Mouse (Mus musculus) kidney, embryonic 14.5 days (tissue): ENCODE measurements around the gene AL607142.1. TPM values are rescaled to one million over a fixed set of nuclear protein-coding genes. Genes with fewer than 3 reads are reported as not detected.

Source experiments
- ATAC-seq: fragments of 200-750 bp; cut with Nextera tagmentation; 2 replicates; pipeline ENCODE4 v1.8.0; 2017; ENCODE audit warnings: moderate number of reproducible peaks, mild to moderate bottlenecking, moderate TSS enrichment, moderate library complexity; ENCODE audit not compliant: low FRiP score, low TSS enrichment
- H3K27ac ChIP-seq: fragments of 300-500 bp; sonication (generic); 2 replicates; pipeline ENCODE4 v1.5.1; 2014; ENCODE audit warnings: low read depth, mild to moderate bottlenecking, low read length, moderate library complexity, mixed read lengths
- H3K27me3 ChIP-seq: fragments of 300-500 bp; sonication (generic); 2 replicates; pipeline ENCODE4 v1.6.1; 2014; ENCODE audit warnings: mild to moderate bottlenecking, low read length; ENCODE audit not compliant: control insufficient read depth, insufficient read depth
- H3K36me3 ChIP-seq: fragments of 300-500 bp; sonication (generic); 2 replicates; pipeline ENCODE4 v1.6.1; 2014; ENCODE audit warnings: low read length, mixed read lengths; ENCODE audit not compliant: control insufficient read depth, insufficient read depth
- H3K4me1 ChIP-seq: fragments of 300-500 bp; sonication (generic); 2 replicates; pipeline ENCODE4 v1.6.1; 2014; ENCODE audit warnings: low read length, mixed read lengths; ENCODE audit not compliant: control insufficient read depth, insufficient read depth
- H3K4me2 ChIP-seq: fragments of 300-500 bp; sonication (generic); replicated peaks from 2 replicates; pipeline ENCODE4 v1.6.1; 2014; ENCODE audit warnings: low read depth, mild to moderate bottlenecking, low read length
- H3K4me3 ChIP-seq: fragments of 300-500 bp; sonication (generic); 2 replicates; pipeline ENCODE4 v1.5.1; 2014; ENCODE audit warnings: mild to moderate bottlenecking, low read length
- H3K9ac ChIP-seq: fragments of 300-500 bp; sonication (generic); 2 replicates; pipeline ENCODE4 v1.6.1; 2014; ENCODE audit warnings: low read depth, mild to moderate bottlenecking, low read length, moderate library complexity
- H3K9me3 ChIP-seq: fragments of 300-500 bp; sonication (generic); 2 replicates; pipeline ENCODE4 v1.6.1; 2016; ENCODE audit warnings: low read length; ENCODE audit not compliant: control insufficient read depth
- WGBS: fragments of 180-500 bp; shearing (Covaris S2); extraction: QIAGEN DNeasy Blood & Tissue Kit; methylation state at CpG from one replicate; pipeline ENCODE4 v1.1.7; 2014; 5-methylcytosine and 5-hydroxymethylcytosine counted together
- polyA plus RNA-seq: library from polyadenylated mRNA; unstranded; fragments of >200 nt; fragmentation: Nextera tagmentation; extraction: Ambion mirVana; gene quantifications from 2 replicates; pipeline ENCODE4 v1.2.1, GENCODE M21; 2014

AL607142.1 gene
- polyA plus RNA-seq, 1 experiment from 2014 or later: not detected

DNA sequence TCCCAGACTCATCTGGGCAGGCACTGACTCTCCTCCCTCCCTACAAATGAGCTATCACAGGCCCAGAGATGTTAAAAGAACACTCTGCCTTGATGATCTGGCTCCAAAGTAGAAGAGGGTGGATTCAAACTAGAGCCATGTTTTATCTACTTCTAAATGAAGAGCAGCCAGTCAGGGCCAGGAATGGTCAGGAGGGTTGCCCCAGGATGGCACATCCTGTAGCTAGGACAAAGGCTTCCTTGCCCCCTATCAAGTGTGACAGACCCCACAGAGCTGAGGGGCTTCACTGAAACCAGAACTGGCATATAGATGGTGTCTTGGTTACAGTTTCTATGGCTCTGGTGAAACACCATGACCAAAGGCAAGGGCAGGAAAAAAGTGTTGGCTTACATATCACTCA, 12.3 kb upstream of the AL607142.1 start:
- Histone ChIP-seq H3K4me2 (no peak overlapping the region), H3K4me3 (no peak overlapping the region), H3K27me3 (no peaks in the 10 kb centered on the region), H3K36me3 (no peaks in the 10 kb centered on the region), H3K27ac (no peak overlapping the region), H3K9me3 (no peaks in the 10 kb centered on the region), H3K9ac (no peak overlapping the region), H3K4me1 (no peaks in the 10 kb centered on the region)
- no peak for ATAC-seq

DNA sequence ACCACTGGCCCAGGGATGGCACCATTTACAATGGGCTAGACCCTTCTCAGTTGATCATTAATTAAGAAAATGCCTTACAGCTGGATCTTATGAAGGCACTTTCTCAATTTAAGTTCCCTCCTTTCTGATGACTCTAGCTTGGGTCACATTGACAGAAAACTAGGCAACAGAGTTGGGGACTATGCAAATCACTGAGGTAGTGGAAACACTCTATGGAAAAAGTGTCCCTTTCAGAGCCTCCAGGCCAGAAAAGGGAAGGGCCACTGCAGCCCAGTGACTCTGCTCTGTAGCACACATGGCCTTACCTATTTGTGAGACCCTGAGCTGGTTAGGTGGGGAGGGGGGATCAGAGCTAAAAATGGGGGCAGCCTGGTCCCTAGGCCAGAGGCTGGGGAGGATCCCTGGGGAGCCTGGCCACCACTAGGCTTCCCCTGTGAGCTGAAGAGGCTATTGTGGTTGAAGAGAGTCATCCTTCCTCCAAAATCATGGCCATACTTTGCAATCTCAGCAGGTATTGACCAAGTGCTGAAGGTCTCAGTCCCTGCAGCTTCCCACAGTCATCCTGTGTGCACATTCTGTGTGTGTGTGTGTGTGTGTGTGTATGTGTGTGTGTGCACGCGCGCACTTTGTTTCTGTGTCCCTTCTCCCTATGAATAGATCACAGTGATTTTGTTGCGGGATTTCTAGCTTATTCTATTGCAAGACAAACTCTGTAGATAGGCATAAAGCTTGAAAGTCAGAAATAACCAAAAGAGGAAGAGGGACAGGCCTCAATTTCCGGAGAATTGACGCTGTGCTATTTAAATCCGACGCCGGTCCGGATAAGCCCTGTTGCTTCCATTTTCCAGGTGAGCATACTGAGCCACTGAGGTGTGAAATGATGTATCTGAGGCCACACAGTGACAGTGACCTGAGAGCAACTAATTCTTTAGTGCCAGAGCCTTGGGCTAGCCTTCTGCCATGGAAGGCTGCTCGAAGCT, 11.5 kb upstream of the AL607142.1 start:
- ATAC-seq: no peak
- no peaks in the 10 kb centered on the region for H3K9me3 ChIP-seq

DNA sequence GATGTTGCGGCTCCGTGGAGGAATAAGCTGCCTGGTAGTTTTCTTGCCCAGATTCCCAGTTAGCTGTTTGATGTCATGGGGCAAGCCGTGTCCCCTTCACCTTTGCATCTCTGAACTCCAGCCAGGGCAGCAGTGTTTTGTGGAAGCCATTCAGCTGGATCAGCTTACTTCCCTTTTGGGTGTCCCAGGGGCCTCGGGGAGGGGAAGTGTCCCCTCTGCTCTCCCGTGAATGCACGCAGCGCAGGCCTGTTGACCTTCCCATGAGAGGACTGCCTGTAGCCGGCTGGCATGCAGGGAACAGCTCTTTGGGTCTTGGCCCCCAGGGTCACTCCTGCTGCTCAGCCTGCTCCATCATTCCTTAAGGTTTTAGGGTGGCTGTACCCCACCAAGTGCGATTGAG, 10.7 kb upstream of the AL607142.1 start:
- Histone ChIP-seq H3K9ac (no peak overlapping the region), H3K4me2 (no peak overlapping the region), H3K4me3 (no peak overlapping the region), H3K36me3 (no peaks in the 10 kb centered on the region), H3K27me3 (no peaks in the 10 kb centered on the region), H3K27ac (no peak overlapping the region), H3K9me3 (no peaks in the 10 kb centered on the region), H3K4me1 (no peaks in the 10 kb centered on the region)
- no peak for ATAC-seq
- WGBS: 47% methylated on average over 9 of the region's 9 CpGs

More for the DNA sequence above, 11.5 kb upstream of the AL607142.1 start:
- H3K27ac ChIP-seq: no peak overlapping the region
- H3K36me3 ChIP-seq: no peaks in the 10 kb centered on the region
- 87% methylated on average over 11 of the region's 11 CpGs for WGBS
- H3K4me3 ChIP-seq: no peak overlapping the region
- H3K4me1 ChIP-seq: no peaks in the 10 kb centered on the region
- H3K4me2 ChIP-seq: no peak overlapping the region
- H3K9ac ChIP-seq: no peak overlapping the region
- H3K27me3 ChIP-seq: no peaks in the 10 kb centered on the region

DNA sequence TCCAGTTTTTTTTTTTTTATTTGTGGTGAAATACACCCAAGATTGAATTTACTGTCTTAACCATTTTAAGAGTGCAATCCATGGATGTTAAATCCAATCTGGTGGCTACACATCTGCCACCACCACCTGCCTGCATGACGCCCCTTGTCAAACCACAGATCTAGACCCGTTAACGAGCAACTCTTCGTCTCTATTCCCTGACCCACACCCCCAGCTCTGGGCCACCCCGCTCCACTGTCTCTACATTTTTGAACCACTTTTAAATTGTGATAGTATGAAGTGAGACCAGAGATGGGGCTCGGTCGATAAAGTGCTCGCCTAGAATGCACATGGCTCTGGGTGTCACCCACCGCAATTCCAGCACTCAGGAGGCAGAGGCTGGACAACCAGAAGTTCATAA, 8.3 kb upstream of the AL607142.1 start:
- Histone ChIP-seq H3K9ac (no peak overlapping the region), H3K9me3 (no peaks in the 10 kb centered on the region), H3K4me2 (no peak overlapping the region), H3K36me3 (no peaks in the 10 kb centered on the region), H3K4me1 (no peaks in the 10 kb centered on the region), H3K4me3 (no peak overlapping the region), H3K27me3 (no peaks in the 10 kb centered on the region), H3K27ac (no peak overlapping the region)
- 94% methylated on average over 9 of the region's 9 CpGs for WGBS
- no peak for ATAC-seq

DNA sequence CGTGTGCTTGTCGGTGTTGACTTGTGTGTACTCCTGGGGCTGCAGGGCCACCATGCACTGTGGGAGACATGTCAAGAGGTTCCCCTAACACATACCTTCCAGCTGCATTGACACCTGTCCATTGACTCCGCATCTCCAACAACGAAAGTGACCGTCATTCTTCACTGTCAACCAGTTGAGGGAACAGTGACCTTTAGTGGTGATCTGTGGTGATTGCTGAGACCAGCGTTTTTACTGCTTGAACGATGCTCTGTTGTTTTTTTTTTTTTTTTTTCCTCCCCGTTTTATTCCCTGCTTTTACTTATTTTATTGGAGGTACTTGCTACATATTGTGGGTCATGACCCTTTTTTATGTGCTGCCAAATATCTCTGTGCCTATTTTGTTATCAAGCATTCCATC, 7.3 kb upstream of the AL607142.1 start:
- Histone ChIP-seq H3K27me3 (no peaks in the 10 kb centered on the region), H3K9ac (no peak overlapping the region), H3K36me3 (no peaks in the 10 kb centered on the region), H3K4me2 (no peak overlapping the region), H3K27ac (no peak overlapping the region), H3K4me1 (no peaks in the 10 kb centered on the region), H3K9me3 (no peaks in the 10 kb centered on the region), H3K4me3 (no peak overlapping the region)
- WGBS: 66% methylated on average over 8 of the region's 8 CpGs
- no peak for ATAC-seq

DNA sequence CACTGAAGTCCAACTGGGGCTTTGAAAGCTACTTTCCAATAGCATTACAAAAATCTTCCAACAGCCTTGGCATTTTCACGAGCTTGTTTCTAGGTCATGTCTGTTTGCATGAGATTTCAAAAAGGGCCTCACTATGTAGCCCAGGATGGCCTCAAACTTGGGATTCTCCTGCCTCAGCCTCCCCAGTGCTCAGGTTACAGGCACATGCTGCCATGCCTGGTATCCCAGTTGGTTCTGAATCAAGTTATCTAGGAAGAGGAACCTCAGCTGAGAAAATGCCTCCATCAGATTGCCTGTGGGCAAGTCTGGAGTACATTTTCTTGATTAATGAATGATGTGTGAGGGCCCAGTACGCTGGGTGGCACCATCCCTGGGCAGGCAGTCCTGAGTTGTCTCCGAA, 6.6 kb upstream of the AL607142.1 start:
- WGBS: 89% methylated on average over 3 of the region's 3 CpGs
- Histone ChIP-seq H3K9me3 (no peaks in the 10 kb centered on the region), H3K4me3 (no peak overlapping the region), H3K4me1 (no peaks in the 10 kb centered on the region), H3K4me2 (no peak overlapping the region), H3K27me3 (no peaks in the 10 kb centered on the region), H3K36me3 (no peaks in the 10 kb centered on the region), H3K27ac (no peak overlapping the region), H3K9ac (no peak overlapping the region)
- no peak for ATAC-seq

DNA sequence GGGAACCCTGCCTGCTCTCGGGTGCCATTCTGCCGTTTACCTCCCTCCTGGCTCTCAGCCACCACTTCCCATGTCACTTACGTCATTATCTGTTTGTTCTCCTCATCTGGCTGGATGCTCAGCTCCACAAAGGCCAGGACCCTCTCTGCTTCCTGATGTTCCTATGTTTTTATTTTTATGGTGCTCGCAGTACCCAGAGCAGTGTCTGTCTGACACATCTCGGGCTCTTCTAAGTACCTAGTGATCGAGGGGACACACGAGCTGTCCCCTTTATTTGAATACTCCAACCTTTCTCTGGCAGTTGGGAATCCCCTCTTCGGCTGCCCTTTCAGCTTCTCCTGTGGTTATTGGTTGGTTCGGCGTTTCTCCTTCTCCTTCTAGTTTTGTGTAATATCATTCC, 6.0 kb upstream of the AL607142.1 start:
- 76% methylated on average over 10 of the region's 10 CpGs for WGBS
- Histone ChIP-seq H3K4me2 (no peak overlapping the region), H3K9me3 (no peaks in the 10 kb centered on the region), H3K9ac (no peak overlapping the region), H3K4me1 (no peaks in the 10 kb centered on the region), H3K4me3 (no peak overlapping the region), H3K36me3 (no peaks in the 10 kb centered on the region), H3K27ac (no peak overlapping the region), H3K27me3 (no peaks in the 10 kb centered on the region)
- no peak for ATAC-seq

DNA sequence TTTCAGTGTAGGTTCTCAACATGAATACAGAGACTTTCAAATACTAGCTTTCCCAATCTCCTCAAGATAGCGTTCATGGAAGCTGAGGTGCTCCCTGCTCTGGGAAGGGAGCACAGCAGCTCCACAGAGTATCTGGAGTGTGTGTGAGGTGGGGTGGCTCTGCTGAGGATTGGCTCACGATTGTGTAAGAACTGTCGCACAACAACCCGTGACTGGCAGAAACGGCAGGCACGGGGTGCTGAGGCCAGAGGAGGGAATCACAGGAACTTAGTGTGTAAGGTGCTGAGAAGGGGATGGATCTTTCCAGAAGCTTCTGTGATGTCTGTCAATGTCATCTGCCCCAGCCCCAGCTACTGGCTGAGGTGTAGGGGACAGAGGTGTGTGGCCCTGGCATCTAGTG, 3.1 kb upstream of the AL607142.1 start:
- Histone ChIP-seq H3K4me2 (no peak overlapping the region), H3K9me3 (no peaks in the 10 kb centered on the region), H3K4me1 (no peaks in the 10 kb centered on the region), H3K27ac (no peak overlapping the region), H3K27me3 (no peaks in the 10 kb centered on the region), H3K9ac (no peak overlapping the region), H3K36me3 (no peaks in the 10 kb centered on the region), H3K4me3 (no peak overlapping the region)
- 89% methylated on average over 6 of the region's 6 CpGs for WGBS
- ATAC-seq: no peak

DNA sequence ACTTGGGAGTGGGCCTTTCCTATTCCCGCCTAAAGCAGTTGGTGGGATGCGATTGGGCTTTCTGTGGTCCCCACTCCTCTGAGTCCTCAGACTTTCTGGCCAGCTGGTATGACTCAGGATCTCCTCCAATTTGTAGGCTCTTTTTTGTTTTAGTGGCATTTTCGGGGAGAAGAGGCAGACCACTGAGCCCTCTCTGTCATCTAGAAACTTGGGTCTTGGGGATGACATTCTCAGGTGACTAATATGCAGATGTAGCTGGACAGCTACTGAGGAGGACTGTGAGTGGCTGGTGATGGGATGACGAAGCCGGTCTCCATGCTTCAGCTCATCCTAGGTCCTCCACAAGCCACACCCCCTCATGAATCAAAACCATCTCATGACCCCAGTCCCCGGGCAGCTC, 2.6 kb upstream of the AL607142.1 start:
- no peak overlapping the region for H3K4me2 ChIP-seq
- WGBS: 61% methylated on average over 6 of the region's 6 CpGs
- H3K9me3 ChIP-seq: no peaks in the 10 kb centered on the region
- no peaks in the 10 kb centered on the region for H3K36me3 ChIP-seq
- no peak overlapping the region for H3K27ac ChIP-seq
- no peak for ATAC-seq
- no peak overlapping the region for H3K9ac ChIP-seq
- no peaks in the 10 kb centered on the region for H3K4me1 ChIP-seq
- H3K4me3 ChIP-seq: no peak overlapping the region
- H3K27me3 ChIP-seq: no peaks in the 10 kb centered on the region
